Mouse (Mus musculus) lung, postnatal 0 days (tissue): ENCODE results near the gene Mad2l2.

ENCODE experiments used
- CTCF ChIP-seq: IDR thresholded peaks from 2 replicates; pipeline ENCODE4 v1.5.1; 2016; ENCODE audit warnings: antibody characterized with exemption, mild to moderate bottlenecking
- EP300 ChIP-seq: IDR thresholded peaks from 2 replicates; pipeline ENCODE4 v1.6.1; 2016; ENCODE audit warnings: antibody characterized with exemption, mild to moderate bottlenecking, control low read depth

GRCm38 (mm10) chr4:148152547-148152946 is 22.4 kb downstream of the Mad2l2 start:
- TF ChIP-seq CTCF, result no peak
- TF ChIP-seq EP300, result no peak
